Mouse (Mus musculus): Measurements from ENCODE around the gene Ndufs7. TPM values are rescaled to one million over a fixed set of nuclear protein-coding genes. Genes with fewer than 3 reads are reported as not detected.
A peak's percentile ranks its signal among the peaks of the same experiment; 100 is the strongest.

Ndufs7 gene
- polyA plus RNA-seq, 1 experiment from 2014 or later, result 527 TPM

DNA sequence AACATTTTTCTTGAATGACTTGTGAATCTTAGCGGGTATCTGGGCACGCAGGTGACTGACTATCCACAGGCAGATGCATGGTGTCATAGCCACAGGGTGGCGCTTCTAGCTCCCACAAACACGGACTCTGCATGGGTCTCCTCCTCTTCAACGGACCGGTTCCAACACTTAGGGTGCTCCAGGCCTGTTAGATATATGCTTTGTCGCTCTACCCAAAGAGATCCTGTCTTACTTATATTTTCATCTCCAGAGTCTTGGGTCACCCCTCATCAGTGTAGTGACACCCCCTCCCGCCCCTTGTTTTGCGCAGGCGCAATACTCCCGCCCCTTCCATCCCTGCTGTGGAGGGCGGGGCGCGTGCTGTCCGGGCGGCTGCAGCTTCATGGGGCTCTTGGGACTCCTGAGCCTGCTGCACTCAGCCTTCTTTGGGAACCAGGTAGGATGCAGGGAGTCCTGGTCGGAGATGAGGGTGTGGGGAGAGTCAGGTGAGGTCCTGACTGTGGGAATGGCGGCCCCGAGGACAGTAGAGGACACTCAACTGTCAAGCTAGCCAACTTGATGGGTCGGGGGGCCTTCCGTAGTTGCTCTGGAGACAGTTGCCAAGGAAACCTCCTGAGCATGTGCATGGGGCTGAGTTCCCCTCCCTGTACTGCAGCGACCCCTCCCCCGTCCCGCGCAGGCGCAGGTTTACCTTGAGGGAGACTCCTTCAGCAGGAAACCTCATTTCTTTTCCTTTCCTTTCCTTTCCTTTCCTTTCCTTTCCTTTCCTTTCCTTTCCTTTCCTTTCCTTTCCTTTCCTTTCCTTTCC, 46.9 kb downstream of the Ndufs7 start, which contains the start of gene Apc2:
Apc2 (plus strand) TSS at position 360 of the 808 bp plus-strand sequence.
- H3K4me1 ChIP-seq, result peaks cover 46% of the 10 kb centered on the region
- 1% methylated on average over 26 of the region's 26 CpGs for WGBS
- H3K9ac ChIP-seq, result peak within 1 kb of the TSS; percentile 78
- H3K9me3 ChIP-seq, result no peaks in the 10 kb centered on the region
- H3K4me2 ChIP-seq, result peak within 1 kb of the TSS; percentile 78
- no peak within 1 kb of the TSS for H3K27ac ChIP-seq (replicated peaks)
- ATAC-seq (ENCODE audit: extremely low read depth, insufficient number of reproducible peaks, low FRiP score, low TSS enrichment), result no peak
- H3K36me3 ChIP-seq, result peaks cover 21% of the 10 kb centered on the region
- H3K27me3 ChIP-seq (replicated peaks), result peaks cover 45% of the 10 kb centered on the region
- H3K4me3 ChIP-seq, result peak within 1 kb of the TSS; percentile 54

DNA sequence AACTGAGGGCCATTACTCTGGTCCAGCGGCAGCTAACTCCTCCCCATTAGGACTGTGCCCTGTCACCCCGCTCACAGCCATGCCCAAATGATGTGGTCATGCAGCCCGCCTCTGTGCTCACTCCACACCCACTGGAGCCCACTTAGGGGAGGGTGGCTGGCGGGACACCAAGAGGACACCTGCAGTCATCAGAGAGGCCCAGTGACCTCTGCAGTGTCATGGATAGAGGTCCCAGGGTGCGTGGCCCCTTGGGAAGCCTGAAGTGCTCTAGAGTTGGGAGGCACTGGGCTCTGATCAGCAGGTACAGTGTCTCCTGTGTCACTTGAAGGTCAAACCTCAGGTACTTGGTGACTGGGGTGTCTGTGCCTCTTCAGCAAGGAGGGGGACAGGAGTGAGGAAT, 47.9 kb downstream of the Ndufs7 start:
- 66% methylated on average over 5 of the region's 5 CpGs for WGBS
- peak overlapping the region; percentile 78 for H3K4me2 ChIP-seq
- H3K27me3 ChIP-seq (replicated peaks), result peaks cover 55% of the 10 kb centered on the region
- H3K27ac ChIP-seq (replicated peaks), result no peak overlapping the region
- H3K4me1 ChIP-seq, result peaks cover 47% of the 10 kb centered on the region
- no peak for ATAC-seq (ENCODE audit: extremely low read depth, insufficient number of reproducible peaks, low FRiP score, low TSS enrichment)
- H3K36me3 ChIP-seq, result peaks cover 21% of the 10 kb centered on the region
- no peak overlapping the region for H3K4me3 ChIP-seq
- H3K9me3 ChIP-seq, result no peaks in the 10 kb centered on the region
- H3K9ac ChIP-seq, result 0 out of 2 replicates have a peak overlapping the region, but pooled peaks have one; percentile 78

DNA sequence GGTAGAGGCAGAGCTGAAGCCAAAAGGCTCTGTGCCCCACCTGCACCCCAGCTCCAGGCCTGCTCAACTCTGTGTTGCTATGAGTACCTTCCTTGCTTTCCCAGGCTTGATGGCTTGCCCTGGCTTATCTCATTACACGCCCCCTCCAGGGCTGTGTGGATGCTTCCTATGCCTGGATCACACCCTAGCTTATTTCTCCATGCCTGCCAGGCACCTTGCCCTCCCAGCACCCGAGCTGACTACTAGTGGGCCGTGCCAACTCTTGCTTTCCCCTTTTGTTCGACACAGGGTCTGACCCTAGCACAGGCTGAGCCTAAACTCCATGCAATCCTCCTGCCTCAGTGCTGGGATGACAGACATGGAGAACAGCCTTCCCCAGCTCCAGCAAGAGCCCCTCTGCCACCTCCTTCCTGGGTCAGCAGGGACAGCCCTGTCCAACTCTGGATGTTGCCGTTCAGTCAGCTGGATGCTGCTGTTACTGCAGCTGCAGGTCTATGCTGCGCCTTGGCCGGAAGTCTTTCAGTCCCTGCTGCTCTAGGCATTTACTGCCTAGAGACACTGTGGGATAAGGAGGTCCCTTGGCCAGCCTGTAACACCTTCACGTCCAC, 48.7 kb downstream of the Ndufs7 start:
- H3K4me1 ChIP-seq, result peaks cover 53% of the 10 kb centered on the region
- H3K36me3 ChIP-seq, result peaks cover 21% of the 10 kb centered on the region
- H3K9ac ChIP-seq, result peak overlapping the region; percentile 8; the same call in 1 of the 2 replicates
- H3K9me3 ChIP-seq, result no peaks in the 10 kb centered on the region
- H3K27ac ChIP-seq (replicated peaks), result no peak overlapping the region
- no peak for ATAC-seq (ENCODE audit: extremely low read depth, insufficient number of reproducible peaks, low FRiP score, low TSS enrichment)
- 50% methylated on average over 8 of the region's 8 CpGs for WGBS
- no peak overlapping the region for H3K4me3 ChIP-seq
- peaks cover 63% of the 10 kb centered on the region for H3K27me3 ChIP-seq (replicated peaks)
- H3K4me2 ChIP-seq, result no peak overlapping the region

DNA sequence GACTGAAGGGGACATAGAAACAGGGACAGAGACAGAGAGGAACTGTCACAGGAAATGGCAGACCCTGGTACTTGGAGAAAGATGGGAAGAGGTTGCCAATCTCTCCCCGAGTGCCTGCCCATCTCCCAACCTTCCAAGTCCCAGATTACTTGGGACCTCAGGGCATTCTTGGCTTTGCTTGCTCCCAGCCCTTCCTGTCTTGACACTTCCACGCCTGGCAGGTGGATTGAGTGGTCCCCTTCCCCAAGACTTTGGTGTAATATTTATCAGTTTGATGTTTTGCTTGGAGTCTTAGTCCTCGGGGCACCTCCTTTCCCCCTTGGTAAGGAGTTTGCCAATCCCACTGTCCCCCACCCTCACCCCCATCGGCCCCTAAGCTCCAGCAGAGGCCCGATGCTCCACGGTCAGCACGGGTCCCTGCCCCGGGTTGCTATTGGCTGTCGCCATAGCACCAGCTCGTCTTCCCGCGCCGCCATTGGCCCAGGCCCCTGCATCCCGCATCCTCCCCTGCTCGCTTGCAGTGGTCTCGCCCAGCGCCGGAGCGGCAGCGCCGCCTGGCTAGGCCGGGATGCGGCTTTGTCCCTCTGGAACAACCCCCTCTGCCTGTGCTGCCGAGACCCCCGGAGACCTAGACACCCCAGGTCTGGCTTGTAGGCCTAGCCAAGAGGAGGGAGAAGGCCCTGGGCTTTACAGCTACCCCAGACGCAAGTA, 49.8 kb downstream of the Ndufs7 start:
- H3K9me3 ChIP-seq, result no peaks in the 10 kb centered on the region
- H3K27ac ChIP-seq (replicated peaks), result no peak overlapping the region
- WGBS, result 4% methylated on average over 26 of the region's 26 CpGs
- H3K36me3 ChIP-seq, result peaks cover 14% of the 10 kb centered on the region
- peaks cover 47% of the 10 kb centered on the region for H3K4me1 ChIP-seq
- peak overlapping the region; percentile 40; the same call in 1 of the 2 replicates for H3K9ac ChIP-seq
- peak overlapping the region; percentile 23 for H3K4me3 ChIP-seq
- H3K27me3 ChIP-seq (replicated peaks), result peaks cover 73% of the 10 kb centered on the region
- H3K4me2 ChIP-seq, result peak overlapping the region; percentile 24
- ATAC-seq (ENCODE audit: extremely low read depth, insufficient number of reproducible peaks, low FRiP score, low TSS enrichment), result no peak

DNA sequence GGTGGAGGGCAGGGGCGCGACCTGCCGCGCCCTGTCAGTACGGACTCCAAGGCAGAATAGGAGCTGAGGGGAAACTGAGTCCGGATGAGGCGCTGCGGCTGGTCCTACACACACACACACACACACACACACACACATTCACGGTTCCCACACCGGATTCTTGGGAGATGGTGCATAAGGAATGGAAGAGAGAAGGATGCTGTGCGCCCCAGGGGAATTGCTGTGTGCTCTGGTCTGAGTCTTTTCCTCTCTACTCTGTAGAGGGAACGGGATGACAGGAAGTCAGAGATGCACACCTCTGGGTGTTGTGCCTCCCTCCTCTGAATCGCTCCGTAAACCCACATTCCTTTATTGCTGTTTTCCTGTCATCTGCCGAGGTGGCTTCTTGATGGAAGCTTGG, 50.4 kb downstream of the Ndufs7 start:
- Histone ChIP-seq H3K27ac (replicated peaks) (no peak overlapping the region), H3K4me2 (peak overlapping the region; percentile 24), H3K9ac (peak overlapping the region; percentile 40; the same call in 1 of the 2 replicates), H3K36me3 (peaks cover 8% of the 10 kb centered on the region), H3K4me1 (peaks cover 41% of the 10 kb centered on the region), H3K9me3 (no peaks in the 10 kb centered on the region), H3K27me3 (replicated peaks) (peaks cover 79% of the 10 kb centered on the region), H3K4me3 (peak overlapping the region; percentile 23)
- no peak for ATAC-seq (ENCODE audit: extremely low read depth, insufficient number of reproducible peaks, low FRiP score, low TSS enrichment)
- WGBS, result 14% methylated on average over 14 of the region's 15 CpGs

DNA sequence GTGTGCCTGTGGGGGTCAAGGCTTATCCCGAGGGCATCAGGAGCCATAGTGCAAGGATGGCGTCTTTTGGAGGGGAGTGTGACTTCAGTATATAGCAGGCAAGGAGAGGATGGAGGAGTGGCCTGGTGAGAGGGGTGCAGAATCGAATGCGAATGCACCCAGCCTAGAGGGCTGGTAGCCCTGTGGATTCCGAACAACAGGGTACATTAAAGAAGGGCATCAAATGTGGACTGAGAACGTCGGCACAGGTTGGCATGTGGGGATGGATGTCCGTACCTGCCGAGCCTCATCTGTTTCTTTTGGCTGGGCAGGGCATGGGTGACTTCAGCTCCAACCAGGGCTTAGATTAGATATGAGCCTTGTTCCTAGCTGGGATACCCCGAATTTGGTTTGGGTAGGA, 50.9 kb downstream of the Ndufs7 start:
- WGBS, result 46% methylated on average over 10 of the region's 10 CpGs
- peaks cover 3% of the 10 kb centered on the region for H3K36me3 ChIP-seq
- no peak overlapping the region for H3K4me3 ChIP-seq
- peaks cover 39% of the 10 kb centered on the region for H3K4me1 ChIP-seq
- no peak overlapping the region for H3K9ac ChIP-seq
- no peaks in the 10 kb centered on the region for H3K9me3 ChIP-seq
- peaks cover 84% of the 10 kb centered on the region for H3K27me3 ChIP-seq (replicated peaks)
- no peak for ATAC-seq (ENCODE audit: extremely low read depth, insufficient number of reproducible peaks, low FRiP score, low TSS enrichment)
- H3K27ac ChIP-seq (replicated peaks), result no peak overlapping the region
- no peak overlapping the region for H3K4me2 ChIP-seq

DNA sequence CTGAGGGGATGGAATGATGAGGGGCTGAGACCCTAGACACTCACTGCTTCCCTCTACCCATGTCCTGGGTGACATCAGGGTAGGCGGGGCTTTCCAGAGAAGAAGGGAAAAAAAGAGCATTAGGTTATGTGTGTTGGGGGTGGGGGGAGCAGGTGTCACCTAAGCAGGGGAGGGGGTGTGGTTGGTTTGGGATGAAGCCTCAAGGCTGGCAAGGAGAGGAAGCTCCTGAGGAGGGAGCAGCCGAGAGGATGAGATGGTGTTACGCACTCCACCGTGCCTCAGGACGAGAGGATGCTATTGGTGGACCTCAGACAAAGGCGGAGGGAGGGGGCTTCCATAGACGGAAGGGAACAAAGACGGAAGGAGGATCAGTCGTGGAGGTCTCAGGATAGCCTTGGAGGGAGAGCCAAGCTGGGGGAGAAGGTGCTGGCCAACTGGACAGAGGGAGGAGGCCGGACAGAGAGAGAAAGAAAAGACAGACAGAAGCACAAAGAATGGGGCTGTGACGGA, 51.8 kb downstream of the Ndufs7 start:
- Histone ChIP-seq H3K9ac (no peak overlapping the region), H3K4me1 (peaks cover 35% of the 10 kb centered on the region), H3K27me3 (replicated peaks) (peaks cover 93% of the 10 kb centered on the region), H3K9me3 (no peaks in the 10 kb centered on the region), H3K27ac (replicated peaks) (no peak overlapping the region), H3K36me3 (no peaks in the 10 kb centered on the region), H3K4me2 (no peak overlapping the region), H3K4me3 (no peak overlapping the region)
- no peak for ATAC-seq (ENCODE audit: extremely low read depth, insufficient number of reproducible peaks, low FRiP score, low TSS enrichment)
- WGBS, result 31% methylated on average over 11 of the region's 11 CpGs

DNA sequence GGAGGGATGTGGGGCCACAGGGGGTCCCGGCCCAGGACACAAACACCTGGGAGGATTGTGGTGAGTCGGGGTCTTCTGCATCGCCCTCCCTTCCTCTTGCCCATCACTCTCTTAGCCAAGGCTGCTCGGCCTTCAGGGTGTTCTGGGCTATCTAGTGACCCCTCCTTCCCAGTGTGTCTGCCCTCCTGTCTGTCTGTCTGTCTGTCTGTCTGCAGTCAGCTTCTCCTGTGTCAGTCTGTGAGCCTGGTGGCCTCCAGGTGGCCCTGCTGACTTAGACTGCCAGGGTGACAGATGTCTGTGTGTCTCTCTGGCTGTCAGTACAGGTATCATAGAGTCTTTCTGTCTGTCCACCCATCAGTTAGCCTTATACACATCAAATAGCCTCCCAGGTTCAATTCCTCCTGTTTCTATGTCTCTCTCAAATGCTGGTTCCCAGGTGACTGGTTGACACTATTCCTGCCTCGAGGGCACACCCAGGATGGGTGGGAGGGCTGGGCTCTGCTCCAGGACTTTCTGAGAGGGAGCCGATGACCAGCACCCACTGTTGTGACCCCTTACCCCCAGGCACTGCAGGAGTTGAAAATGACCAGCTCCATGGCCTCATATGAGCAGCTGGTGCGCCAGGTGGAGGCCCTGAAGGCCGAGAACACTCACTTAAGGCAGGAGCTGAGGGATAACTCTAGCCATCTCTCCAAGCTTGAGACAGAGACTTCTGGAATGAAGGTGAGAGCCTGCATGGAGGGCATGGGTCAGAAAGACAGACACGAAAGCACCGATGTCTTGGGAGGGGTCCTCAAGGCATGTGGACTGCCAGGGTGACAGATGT, 52.5 kb downstream of the Ndufs7 start:
- Histone ChIP-seq H3K4me2 (peak overlapping the region; percentile 35; the same call in 1 of the 2 replicates), H3K9me3 (no peaks in the 10 kb centered on the region), H3K4me1 (peaks cover 28% of the 10 kb centered on the region), H3K9ac (no peak overlapping the region), H3K27ac (replicated peaks) (no peak overlapping the region), H3K27me3 (replicated peaks) (peaks cover 99% of the 10 kb centered on the region), H3K4me3 (no peak overlapping the region), H3K36me3 (no peaks in the 10 kb centered on the region)
- ATAC-seq (ENCODE audit: extremely low read depth, insufficient number of reproducible peaks, low FRiP score, low TSS enrichment), result no peak
- 70% methylated on average over 10 of the region's 10 CpGs for WGBS

DNA sequence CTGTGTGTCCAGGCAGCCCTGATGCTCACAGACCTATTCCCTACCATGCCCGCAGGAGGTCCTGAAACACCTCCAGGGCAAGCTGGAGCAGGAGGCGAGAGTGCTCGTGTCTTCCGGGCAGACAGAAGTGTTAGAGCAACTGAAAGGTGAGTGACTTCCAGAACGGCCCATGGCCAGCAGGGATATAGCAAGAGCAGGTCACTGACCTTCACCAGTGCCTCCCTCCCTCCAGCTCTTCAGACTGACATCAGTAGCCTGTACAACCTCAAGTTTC, 53.1 kb downstream of the Ndufs7 start:
- ATAC-seq (ENCODE audit: extremely low read depth, insufficient number of reproducible peaks, low FRiP score, low TSS enrichment), result no peak
- Histone ChIP-seq H3K9me3 (no peaks in the 10 kb centered on the region), H3K27ac (replicated peaks) (peak overlapping the region; percentile 36; the same call in 1 of the 2 replicates), H3K9ac (0 out of 2 replicates have a peak overlapping the region, but pooled peaks have one; percentile 14), H3K4me1 (peaks cover 23% of the 10 kb centered on the region), H3K36me3 (no peaks in the 10 kb centered on the region), H3K27me3 (replicated peaks) (peaks cover 99% of the 10 kb centered on the region), H3K4me3 (peak overlapping the region; percentile 16; the same call in 1 of the 2 replicates), H3K4me2 (peak overlapping the region; percentile 35)
- WGBS, result 49% methylated on average over 5 of the region's 5 CpGs

DNA sequence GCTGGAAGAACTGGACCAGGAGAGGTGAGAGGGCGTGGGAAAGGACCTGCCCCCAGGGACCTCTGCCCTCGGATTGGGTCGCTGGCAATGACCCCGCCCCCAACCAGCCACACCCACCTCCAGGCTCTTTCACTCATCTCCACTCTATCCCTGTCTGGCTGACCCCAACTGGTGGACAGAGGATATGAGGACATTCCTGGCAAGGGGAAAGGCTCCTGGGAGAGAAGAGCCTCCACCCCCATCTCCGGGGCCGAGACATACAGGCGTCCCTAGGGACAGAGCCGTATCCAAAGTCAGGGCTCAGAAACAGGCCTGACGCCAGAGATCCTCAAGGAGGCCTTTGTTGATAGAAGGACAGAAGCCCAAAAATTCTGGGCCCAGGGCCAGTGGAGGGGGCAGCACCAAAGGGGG, 53.6 kb downstream of the Ndufs7 start:
- H3K9me3 ChIP-seq, result no peaks in the 10 kb centered on the region
- H3K9ac ChIP-seq, result 0 out of 2 replicates have a peak overlapping the region, but pooled peaks have one; percentile 14
- H3K4me1 ChIP-seq, result peaks cover 18% of the 10 kb centered on the region
- H3K27me3 ChIP-seq (replicated peaks), result peaks cover 99% of the 10 kb centered on the region
- H3K27ac ChIP-seq (replicated peaks), result peak overlapping the region; percentile 36; the same call in 1 of the 2 replicates
- H3K4me2 ChIP-seq, result peak overlapping the region; percentile 35
- 9% methylated on average over 9 of the region's 9 CpGs for WGBS
- H3K4me3 ChIP-seq, result peak overlapping the region; percentile 16; the same call in 1 of the 2 replicates
- peak; percentile 12; the same call in 1 of the 2 replicates for ATAC-seq (ENCODE audit: extremely low read depth, insufficient number of reproducible peaks, low FRiP score, low TSS enrichment)
- H3K36me3 ChIP-seq, result no peaks in the 10 kb centered on the region
